Mouse (Mus musculus) NIH3T3 (cell line): ENCODE measurements at regions not wholly inside any gene's neighbourhood (a gene's known extent, or its start where the extent isn't known, plus 50 kb on each side); places are given as distances from the start of the nearest gene placed in this dataset.

ENCODE experiments used
- DNase-seq: peaks from one replicate; pipeline ENCODE4 v3.0.0-alpha.2; 2012; ENCODE audit warnings: low read depth

GRCm38 (mm10) chr12:107723062-107723859 lies 234.8 kb downstream of the 3110018I06Rik start:
- no peak for DNase-seq

GRCm38 (mm10) chr12:107723860-107724320 lies 235.5 kb downstream of the 3110018I06Rik start:
- DNase-seq, result no peak

- DNase-seq, result no peak
Observed at GRCm38 (mm10) chr12:107724467-107724866, 236.0 kb downstream of the 3110018I06Rik start.

GRCm38 (mm10) chr12:107728865-107729264 lies 240.4 kb downstream of the 3110018I06Rik start:
- no peak for DNase-seq

GRCm38 (mm10) chr12:107729301-107729700 lies 240.9 kb downstream of the 3110018I06Rik start:
- DNase-seq, result no peak

- DNase-seq, result no peak
Observed at GRCm38 (mm10) chr12:107730940-107731339, 242.5 kb downstream of the 3110018I06Rik start.

- no peak for DNase-seq
Observed at GRCm38 (mm10) chr12:107734536-107734935, 246.1 kb downstream of the 3110018I06Rik start.

- no peak for DNase-seq
Observed at GRCm38 (mm10) chr12:107742641-107743040, 254.2 kb downstream of the 3110018I06Rik start.

- DNase-seq, result no peak
Observed at GRCm38 (mm10) chr12:107744822-107745221, 256.4 kb downstream of the 3110018I06Rik start.

- no peak for DNase-seq
Observed at GRCm38 (mm10) chr12:107748481-107749380, 254.7 kb downstream of the Bcl11b start.

GRCm38 (mm10) chr12:107749381-107750085 lies 253.9 kb downstream of the Bcl11b start:
- no peak for DNase-seq

GRCm38 (mm10) chr12:107750285-107750927 lies 253.0 kb downstream of the Bcl11b start:
- DNase-seq, result no peak

GRCm38 (mm10) chr12:107752126-107752525 lies 251.3 kb downstream of the Bcl11b start:
- DNase-seq, result peak; percentile 79

GRCm38 (mm10) chr12:107752587-107752986 lies 250.8 kb downstream of the Bcl11b start:
- DNase-seq, result peak; percentile 74

GRCm38 (mm10) chr12:107753022-107753421 lies 250.4 kb downstream of the Bcl11b start:
- peak; percentile 50 for DNase-seq

GRCm38 (mm10) chr12:107753536-107753935 lies 249.9 kb downstream of the Bcl11b start:
- no peak for DNase-seq

GRCm38 (mm10) chr12:107754885-107755284 lies 248.5 kb downstream of the Bcl11b start:
- no peak for DNase-seq

GRCm38 (mm10) chr12:107755820-107756517 lies 247.4 kb downstream of the Bcl11b start:
- peak; percentile 69 for DNase-seq

GRCm38 (mm10) chr12:107757184-107757583 lies 246.2 kb downstream of the Bcl11b start:
- DNase-seq, result no peak

GRCm38 (mm10) chr12:107757996-107758791 lies 245.2 kb downstream of the Bcl11b start:
- no peak for DNase-seq
